Mouse (Mus musculus): ENCODE data around the gene St6galnac4. TPM values are rescaled to one million over a fixed set of nuclear protein-coding genes. Genes with fewer than 3 reads are reported as not detected.

St6galnac4 gene
- polyA plus RNA-seq, 1 experiment from 2014 or later = 26.0 TPM

GRCm38 (mm10) chr2:32633660-32634059 lies 46.8 kb downstream of the St6galnac4 start:
- WGBS = 77% methylated on average over 5 of the region's 5 CpGs
- no peak overlapping the region for H3K4me2 ChIP-seq
- H3K9me3 ChIP-seq (ENCODE audit: control insufficient read depth, low read length) = no peaks in the 10 kb centered on the region
- H3K4me3 ChIP-seq (ENCODE audit: low read depth, low read length) = no peak overlapping the region
- H3K4me1 ChIP-seq (replicated peaks; ENCODE audit: control insufficient read depth, insufficient read depth, low read length) = peaks cover 24% of the 10 kb centered on the region
- no peaks in the 10 kb centered on the region for H3K27me3 ChIP-seq (replicated peaks; ENCODE audit: control insufficient read depth, insufficient read depth, low read length)
- DNase-seq (ENCODE audit: low spot score) (no peak), ATAC-seq (replicated peaks; ENCODE audit: low FRiP score) (no peak)
- H3K27ac ChIP-seq (ENCODE audit: low read depth, low read length) = peak overlapping the region; percentile 43; the same call in 1 of the 2 replicates
- no peak overlapping the region for H3K9ac ChIP-seq (ENCODE audit: low read depth, low read length)
- no peaks in the 10 kb centered on the region for H3K36me3 ChIP-seq (ENCODE audit: control insufficient read depth, insufficient read depth, low read length)

DNA sequence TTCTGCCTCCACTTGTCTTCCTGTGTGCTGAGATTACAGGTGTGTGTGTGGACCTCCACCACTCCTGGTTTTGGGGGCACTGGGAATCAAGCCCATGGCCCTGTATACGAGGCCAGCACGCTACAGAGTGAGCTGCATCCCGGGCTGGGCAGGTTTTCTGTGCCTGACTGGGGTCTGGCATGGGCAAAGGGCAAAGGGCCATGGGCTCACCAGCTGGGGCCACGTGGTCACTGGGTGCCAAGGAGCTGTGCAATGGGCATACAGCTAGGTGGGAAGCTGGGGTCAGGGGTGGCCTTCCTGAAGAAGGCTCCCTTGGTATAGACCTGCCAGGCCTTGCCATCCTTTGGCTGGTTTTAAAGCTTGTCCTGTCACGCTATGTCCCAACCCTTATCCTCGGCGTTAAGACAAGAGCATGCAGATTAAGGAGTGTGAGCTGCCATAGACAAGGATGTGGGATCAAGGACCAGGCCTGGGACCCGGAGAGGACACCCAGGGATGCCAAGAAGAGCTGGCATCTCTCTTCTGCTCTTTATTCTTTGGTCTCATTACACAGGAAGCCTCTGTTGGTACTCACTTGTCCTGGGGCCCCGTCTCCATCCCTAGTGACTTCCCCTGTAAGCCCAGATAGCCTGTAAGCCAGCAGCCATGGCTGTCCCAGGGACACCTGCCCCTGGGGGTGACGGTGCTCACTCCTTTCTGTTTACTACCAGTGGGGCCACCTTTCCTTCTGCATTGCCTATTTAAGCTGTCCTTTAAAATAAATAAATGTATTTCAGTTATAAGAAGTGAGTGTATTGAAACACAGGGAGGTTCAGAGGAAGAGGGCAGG lies 47.6 kb downstream of the St6galnac4 start:
- 77% methylated on average over 10 of the region's 10 CpGs for WGBS
- H3K27ac ChIP-seq (ENCODE audit: low read depth, low read length) = 0 out of 2 replicates have a peak overlapping the region, but pooled peaks have one; percentile 25
- no peaks in the 10 kb centered on the region for H3K9me3 ChIP-seq (ENCODE audit: control insufficient read depth, low read length)
- no peak overlapping the region for H3K9ac ChIP-seq (ENCODE audit: low read depth, low read length)
- no peaks in the 10 kb centered on the region for H3K36me3 ChIP-seq (ENCODE audit: control insufficient read depth, insufficient read depth, low read length)
- ATAC-seq (replicated peaks; ENCODE audit: low FRiP score) (no peak), DNase-seq (ENCODE audit: low spot score) (no peak)
- H3K27me3 ChIP-seq (replicated peaks; ENCODE audit: control insufficient read depth, insufficient read depth, low read length) = no peaks in the 10 kb centered on the region
- H3K4me2 ChIP-seq = no peak overlapping the region
- H3K4me3 ChIP-seq (ENCODE audit: low read depth, low read length) = no peak overlapping the region
- peaks cover 17% of the 10 kb centered on the region for H3K4me1 ChIP-seq (replicated peaks; ENCODE audit: control insufficient read depth, insufficient read depth, low read length)

DNA sequence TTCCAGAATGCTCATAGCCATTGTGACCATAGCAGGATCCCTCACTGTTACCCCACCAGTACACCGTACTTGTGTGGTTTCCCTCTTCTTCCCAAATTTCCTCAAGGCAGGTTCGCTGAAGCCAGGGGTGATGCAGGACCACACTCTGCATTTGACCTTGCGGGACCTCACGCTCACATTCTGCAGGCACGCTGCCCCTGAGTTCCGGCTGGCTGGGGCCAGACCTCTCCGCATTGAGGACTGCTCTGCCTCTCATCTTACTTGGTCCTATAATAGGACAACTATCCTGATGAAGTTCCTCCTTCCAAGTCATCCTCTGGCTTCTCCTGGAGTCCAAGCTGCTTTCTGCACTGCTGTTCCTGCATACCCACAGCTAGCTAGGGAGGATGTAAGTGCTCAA lies 49.7 kb downstream of the St6galnac4 start:
- H3K4me1 ChIP-seq (replicated peaks; ENCODE audit: control insufficient read depth, insufficient read depth, low read length) = peaks cover 23% of the 10 kb centered on the region

GRCm38 (mm10) chr2:32637778-32638281 lies 50.9 kb downstream of the St6galnac4 start:
- DNase-seq (ENCODE audit: low spot score) (no peak), ATAC-seq (replicated peaks; ENCODE audit: low FRiP score) (peak; percentile 68)
- no peak overlapping the region for H3K4me2 ChIP-seq
- peak overlapping the region; percentile 48; the same call in 1 of the 2 replicates for H3K27ac ChIP-seq (ENCODE audit: low read depth, low read length)
- no peaks in the 10 kb centered on the region for H3K9me3 ChIP-seq (ENCODE audit: control insufficient read depth, low read length)
- no peak overlapping the region for H3K4me3 ChIP-seq (ENCODE audit: low read depth, low read length)
- H3K9ac ChIP-seq (ENCODE audit: low read depth, low read length) = peak overlapping the region; percentile 48
- 33% methylated on average over 11 of the region's 11 CpGs for WGBS
- H3K36me3 ChIP-seq (ENCODE audit: control insufficient read depth, insufficient read depth, low read length) = no peaks in the 10 kb centered on the region
- no peaks in the 10 kb centered on the region for H3K27me3 ChIP-seq (replicated peaks; ENCODE audit: control insufficient read depth, insufficient read depth, low read length)
- H3K4me1 ChIP-seq (replicated peaks; ENCODE audit: control insufficient read depth, insufficient read depth, low read length) = peaks cover 18% of the 10 kb centered on the region

More for the DNA sequence above, 49.7 kb downstream of the St6galnac4 start:
- H3K36me3 ChIP-seq (ENCODE audit: control insufficient read depth, insufficient read depth, low read length) = no peaks in the 10 kb centered on the region
- H3K27ac ChIP-seq (ENCODE audit: low read depth, low read length) = peak overlapping the region; percentile 41; the same call in 1 of the 2 replicates
- ATAC-seq (replicated peaks; ENCODE audit: low FRiP score) (no peak), DNase-seq (ENCODE audit: low spot score) (no peak)
- no peak overlapping the region for H3K4me2 ChIP-seq
- no peaks in the 10 kb centered on the region for H3K9me3 ChIP-seq (ENCODE audit: control insufficient read depth, low read length)
- no peaks in the 10 kb centered on the region for H3K27me3 ChIP-seq (replicated peaks; ENCODE audit: control insufficient read depth, insufficient read depth, low read length)
- WGBS = 87% methylated on average over 7 of the region's 7 CpGs
- no peak overlapping the region for H3K4me3 ChIP-seq (ENCODE audit: low read depth, low read length)
- no peak overlapping the region for H3K9ac ChIP-seq (ENCODE audit: low read depth, low read length)

GRCm38 (mm10) chr2:32639632-32640031 lies 52.7 kb downstream of the St6galnac4 start:
- 37% methylated on average over 1 of the region's 1 CpGs for WGBS
- Histone ChIP-seq H3K4me3 (ENCODE audit: low read depth, low read length) (no peak overlapping the region), H3K4me2 (no peak overlapping the region), H3K36me3 (ENCODE audit: control insufficient read depth, insufficient read depth, low read length) (no peaks in the 10 kb centered on the region), H3K27ac (ENCODE audit: low read depth, low read length) (peak overlapping the region; percentile 19; the same call in 1 of the 2 replicates), H3K27me3 (replicated peaks; ENCODE audit: control insufficient read depth, insufficient read depth, low read length) (no peaks in the 10 kb centered on the region), H3K9me3 (ENCODE audit: control insufficient read depth, low read length) (no peaks in the 10 kb centered on the region), H3K4me1 (replicated peaks; ENCODE audit: control insufficient read depth, insufficient read depth, low read length) (peaks cover 23% of the 10 kb centered on the region), H3K9ac (ENCODE audit: low read depth, low read length) (no peak overlapping the region)
- DNase-seq (ENCODE audit: low spot score) = no peak
- no peak for ATAC-seq (replicated peaks; ENCODE audit: low FRiP score)

DNA sequence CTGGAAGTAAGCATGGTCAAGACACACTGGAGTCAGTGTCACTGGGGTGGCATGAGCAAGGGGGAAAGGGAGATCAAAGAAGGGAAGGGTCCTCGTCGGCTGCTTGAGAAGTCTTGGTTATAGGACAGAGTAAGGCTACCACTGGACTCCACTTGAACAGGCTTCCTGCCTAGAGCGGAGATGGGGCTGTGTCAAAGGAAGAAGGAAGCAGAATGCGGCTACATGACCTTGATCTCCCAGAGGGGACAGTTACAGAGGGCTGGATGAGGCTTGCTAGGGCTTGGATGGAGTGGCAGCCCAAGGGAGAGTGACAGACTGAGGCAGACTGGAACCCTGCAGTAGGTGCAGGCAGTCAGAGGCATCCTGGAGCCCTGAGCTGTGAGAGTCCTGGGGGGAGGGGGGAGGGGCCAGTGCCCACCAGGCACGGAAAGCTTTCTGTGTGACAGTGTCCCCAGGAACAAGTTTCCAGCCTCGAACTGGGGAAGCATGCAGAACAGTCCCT lies 53.7 kb downstream of the St6galnac4 start:
- DNase-seq (ENCODE audit: low spot score) = no peak
- Histone ChIP-seq H3K36me3 (ENCODE audit: control insufficient read depth, insufficient read depth, low read length) (no peaks in the 10 kb centered on the region), H3K9ac (ENCODE audit: low read depth, low read length) (no peak overlapping the region; the same call in 1 of the 2 replicates), H3K27ac (ENCODE audit: low read depth, low read length) (no peak overlapping the region), H3K27me3 (replicated peaks; ENCODE audit: control insufficient read depth, insufficient read depth, low read length) (no peaks in the 10 kb centered on the region), H3K4me1 (replicated peaks; ENCODE audit: control insufficient read depth, insufficient read depth, low read length) (peaks cover 32% of the 10 kb centered on the region), H3K4me3 (ENCODE audit: low read depth, low read length) (no peak overlapping the region), H3K4me2 (no peak overlapping the region), H3K9me3 (ENCODE audit: control insufficient read depth, low read length) (no peaks in the 10 kb centered on the region)
- 53% methylated on average over 6 of the region's 6 CpGs for WGBS
- ATAC-seq (replicated peaks; ENCODE audit: low FRiP score) = no peak

DNA sequence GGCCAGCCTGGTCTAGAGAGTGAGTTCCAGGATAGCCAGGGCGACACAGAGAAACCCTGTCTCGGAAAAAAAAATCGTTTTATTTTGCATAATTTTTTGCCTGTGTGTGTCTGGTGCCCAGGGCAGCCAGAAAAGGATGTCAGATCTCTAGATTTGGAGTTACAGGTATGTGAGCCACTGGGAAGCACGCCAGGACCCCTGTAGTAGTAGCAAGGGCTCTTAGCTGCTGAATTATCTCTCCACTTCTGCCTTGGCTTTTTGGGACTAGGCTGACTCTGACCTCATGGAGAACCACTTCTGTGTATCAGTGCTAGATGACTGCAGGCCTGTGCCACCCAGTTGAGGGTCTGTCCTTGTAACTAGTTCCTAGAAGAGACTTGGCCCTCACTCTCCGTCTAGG lies 54.9 kb downstream of the St6galnac4 start:
- no peak overlapping the region for H3K9ac ChIP-seq (ENCODE audit: low read depth, low read length)
- 82% methylated on average over 5 of the region's 5 CpGs for WGBS
- H3K4me1 ChIP-seq (replicated peaks; ENCODE audit: control insufficient read depth, insufficient read depth, low read length) = peaks cover 42% of the 10 kb centered on the region
- H3K9me3 ChIP-seq (ENCODE audit: control insufficient read depth, low read length) = no peaks in the 10 kb centered on the region
- H3K27ac ChIP-seq (ENCODE audit: low read depth, low read length) = no peak overlapping the region
- DNase-seq (ENCODE audit: low spot score) (no peak), ATAC-seq (replicated peaks; ENCODE audit: low FRiP score) (no peak)
- no peaks in the 10 kb centered on the region for H3K36me3 ChIP-seq (ENCODE audit: control insufficient read depth, insufficient read depth, low read length)
- no peak overlapping the region for H3K4me2 ChIP-seq
- no peak overlapping the region for H3K4me3 ChIP-seq (ENCODE audit: low read depth, low read length)
- no peaks in the 10 kb centered on the region for H3K27me3 ChIP-seq (replicated peaks; ENCODE audit: control insufficient read depth, insufficient read depth, low read length)

GRCm38 (mm10) chr2:32642813-32643212 lies 55.9 kb downstream of the St6galnac4 start:
- no peak overlapping the region for H3K4me2 ChIP-seq
- H3K9ac ChIP-seq (ENCODE audit: low read depth, low read length) = no peak overlapping the region
- H3K4me1 ChIP-seq (replicated peaks; ENCODE audit: control insufficient read depth, insufficient read depth, low read length) = peaks cover 37% of the 10 kb centered on the region
- no peaks in the 10 kb centered on the region for H3K27me3 ChIP-seq (replicated peaks; ENCODE audit: control insufficient read depth, insufficient read depth, low read length)
- H3K36me3 ChIP-seq (ENCODE audit: control insufficient read depth, insufficient read depth, low read length) = no peaks in the 10 kb centered on the region
- H3K27ac ChIP-seq (ENCODE audit: low read depth, low read length) = no peak overlapping the region
- H3K9me3 ChIP-seq (ENCODE audit: control insufficient read depth, low read length) = no peaks in the 10 kb centered on the region
- DNase-seq (ENCODE audit: low spot score) (no peak), ATAC-seq (replicated peaks; ENCODE audit: low FRiP score) (no peak)
- no peak overlapping the region for H3K4me3 ChIP-seq (ENCODE audit: low read depth, low read length)
- 80% methylated on average over 7 of the region's 7 CpGs for WGBS

Data from liver, embryonic 11.5 days (tissue).